Mouse (Mus musculus) kidney, adult 2 months (tissue): ENCODE data around the gene Pfkfb2.

Source experiments
- CTCF ChIP-seq: fragments of 200-500 bp; conservative IDR thresholded peaks from 2 replicates; pipeline ENCODE4 v1.5.1; 2011; ENCODE audit warnings: low read depth, mild to moderate bottlenecking, control low read depth, low read length, moderate library complexity, mixed read lengths; ENCODE audit not compliant: insufficient read depth, insufficient read length
- POLR2A ChIP-seq: fragments of 200-500 bp; IDR thresholded peaks from one replicate; pipeline ENCODE4 v1.6.1; 2011; ENCODE audit warnings: low read depth, low read length, control low read depth

DNA sequence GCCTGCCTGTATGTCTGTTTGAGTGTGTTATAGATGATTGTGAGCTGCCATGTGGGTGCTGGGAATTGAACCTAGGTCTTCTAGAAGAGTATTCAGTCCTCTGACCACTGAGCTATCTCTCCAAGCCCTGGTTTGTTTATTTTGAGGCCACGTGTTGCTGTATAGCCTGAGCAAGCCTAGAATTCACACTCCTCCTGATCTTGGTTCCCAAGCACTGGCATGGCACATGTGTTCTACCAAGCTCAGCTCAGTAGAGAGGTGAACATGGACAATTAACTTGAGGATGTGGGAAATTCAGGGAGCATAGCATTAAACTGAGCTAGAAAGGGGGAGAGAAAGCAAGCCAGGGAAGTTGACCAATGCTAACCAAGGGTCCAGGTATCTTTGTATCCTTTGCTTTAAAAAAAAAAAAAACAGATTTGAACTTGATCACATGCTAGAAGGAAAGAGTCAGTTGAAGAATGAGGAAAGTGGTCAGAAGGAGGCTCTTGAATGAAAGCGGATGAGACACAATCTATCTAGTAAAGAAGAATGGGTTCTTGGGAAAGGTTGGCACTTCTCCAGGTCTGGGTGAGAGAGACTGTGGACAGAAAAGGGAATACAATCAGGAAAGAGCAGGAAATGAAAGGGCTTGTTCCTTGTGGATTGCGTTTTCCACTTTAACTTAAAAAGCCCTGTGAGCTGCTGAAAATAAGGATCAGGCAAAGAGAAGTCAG lies 33.1 kb upstream of the Pfkfb2 start:
- TF ChIP-seq CTCF = no peak
- TF ChIP-seq POLR2A = no peak
